ENCODE assay signal across 8 mouse cellular contexts in the genomic region with DNA sequence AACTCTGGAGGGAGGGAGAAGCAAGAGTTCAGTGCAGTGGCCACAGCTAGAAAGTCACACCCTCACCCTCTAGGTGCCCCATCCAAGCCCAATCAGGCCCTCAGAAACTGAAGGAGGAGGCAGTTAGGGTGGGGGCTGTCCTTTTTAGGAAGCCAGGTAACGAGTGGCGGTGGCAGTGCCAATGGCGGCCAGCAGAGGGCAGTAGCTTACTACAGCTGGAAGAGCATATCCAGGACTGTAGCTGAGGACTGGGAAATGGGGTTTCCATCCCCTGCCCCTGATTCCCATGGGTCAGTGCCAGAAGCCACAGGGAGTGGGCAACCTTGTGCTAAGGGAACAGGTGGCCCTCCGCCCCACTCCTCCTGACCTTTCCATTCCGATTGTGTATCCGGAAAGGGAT. TPM values are rescaled to one million over a fixed set of nuclear protein-coding genes. Genes with fewer than 3 reads are reported as not detected.
A peak's percentile ranks its signal among the peaks of the same experiment; 100 is the strongest.
DNase-seq lines count a peak whose midpoint lies in the region; ATAC-seq and TF ChIP-seq lines count a peak whose summit lies in the region.

No protein-coding gene starts in this region.

- H3K4me2 ChIP-seq in CH12.LX (ENCODE audit: insufficient read depth, low read depth, poor library complexity, severe bottlenecking), result peak overlapping the region; percentile 44; the same call in 1 of the 2 replicates
- H3K4me2 ChIP-seq in heart, postnatal 0 days (ENCODE audit: low read depth, low read length), result no peak overlapping the region
- no peak overlapping the region for H3K4me2 ChIP-seq in liver, postnatal 0 days (ENCODE audit: low read depth, low read length)
- H3K4me2 ChIP-seq in neural tube, embryonic 14.5 days (ENCODE audit: low read depth, low read length), result no peak overlapping the region

- TF ChIP-seq EP300 in CH12.LX (IDR thresholded peaks at IDR 0.05; ENCODE audit: low read length), result no peak
- TF ChIP-seq EP300 in heart, postnatal 0 days (IDR thresholded peaks at IDR 0.05; ENCODE audit: low read depth), result no peak
- no peak for TF ChIP-seq EP300 in liver, postnatal 0 days (IDR thresholded peaks at IDR 0.05; ENCODE audit: low read depth)

- no peaks in the 10 kb centered on the region for H3K27me3 ChIP-seq in CH12.LX (replicated peaks)
- H3K27me3 ChIP-seq in forebrain, embryonic 10.5 days (ENCODE audit: poor library complexity, severe bottlenecking), result peaks cover 8% of the 10 kb centered on the region; the same call in 1 of the 2 replicates
- no peaks in the 10 kb centered on the region for H3K27me3 ChIP-seq in heart, postnatal 0 days (ENCODE audit: control insufficient read depth, insufficient read depth, low read length)
- H3K27me3 ChIP-seq in liver, postnatal 0 days (ENCODE audit: insufficient read depth, low read length), result no peaks in the 10 kb centered on the region
- no peaks in the 10 kb centered on the region for H3K27me3 ChIP-seq in neural tube, embryonic 14.5 days (ENCODE audit: control insufficient read depth, insufficient read depth, low read length)
- no peaks in the 10 kb centered on the region for H3K27me3 ChIP-seq in testis, adult 2 months (ENCODE audit: control insufficient read depth, insufficient read depth, low read length)

- H3K36me3 ChIP-seq in CH12.LX (replicated peaks in 1 of 2; ENCODE audit: control insufficient read depth in 1 of 2, insufficient read depth in 1 of 2, low read length in 1 of 2), result peaks cover 37 to 66% of the 10 kb centered on the region in 2 experiments
- peaks cover 64% of the 10 kb centered on the region for H3K36me3 ChIP-seq in forebrain, embryonic 10.5 days (replicated peaks)
- H3K36me3 ChIP-seq in heart, postnatal 0 days (replicated peaks; ENCODE audit: control insufficient read depth, insufficient read depth, low read length), result peaks cover 56% of the 10 kb centered on the region
- H3K36me3 ChIP-seq in liver, postnatal 0 days (replicated peaks; ENCODE audit: insufficient read depth, low read length), result peaks cover 18% of the 10 kb centered on the region
- peaks cover 55% of the 10 kb centered on the region for H3K36me3 ChIP-seq in neural tube, embryonic 14.5 days (ENCODE audit: control insufficient read depth, insufficient read depth, low read length)
- no peaks in the 10 kb centered on the region for H3K36me3 ChIP-seq in testis, adult 2 months (ENCODE audit: control insufficient read depth, insufficient read depth, low read length)

- DNase-seq in CH12.LX (ENCODE audit: extremely low read depth), result peak; percentile 92
- peak; percentile 87 for DNase-seq in brain, embryonic 14.5 days (ENCODE audit: low read depth)
- peak; percentile 85 for DNase-seq in forebrain, embryonic 10.5 days (ENCODE audit: extremely low spot score, low spot score)
- DNase-seq in heart, postnatal 0 days (ENCODE audit: low spot score), result peak; percentile 69
- DNase-seq in kidney, postnatal 25 days, result peak; percentile 85 to 94
- peak; percentile 89 for DNase-seq in liver, postnatal 0 days

- H3K4me1 ChIP-seq in CH12.LX (ENCODE audit: control insufficient read depth in 1 of 2, insufficient read depth in 2 of 2), result peaks cover 39 to 62% of the 10 kb centered on the region in 2 experiments
- H3K4me1 ChIP-seq in forebrain, embryonic 10.5 days, result peaks cover 16% of the 10 kb centered on the region
- H3K4me1 ChIP-seq in heart, postnatal 0 days (ENCODE audit: control insufficient read depth, insufficient read depth), result no peaks in the 10 kb centered on the region
- peaks cover 8% of the 10 kb centered on the region; the same call in 1 of the 2 replicates for H3K4me1 ChIP-seq in liver, postnatal 0 days (ENCODE audit: insufficient read depth)
- no peaks in the 10 kb centered on the region for H3K4me1 ChIP-seq in neural tube, embryonic 14.5 days (ENCODE audit: control insufficient read depth, insufficient read depth, low read length)
- H3K4me1 ChIP-seq in testis, adult 2 months (ENCODE audit: control insufficient read depth, insufficient read depth, low read length), result no peaks in the 10 kb centered on the region; the same call in 1 of the 2 replicates

- dilution Hi-C loops in CH12.LX (cut with MboI; ENCODE audit: extremely low pct_ligation_motif_present, extremely low pct_unique_long_range_greater_than_20kb, low sequenced_read_pairs), result no loop called here

- 19% methylated on average over 6 of the region's 6 CpGs for WGBS in forebrain, embryonic 10.5 days
- WGBS in heart, postnatal 0 days, result 24% methylated on average over 6 of the region's 6 CpGs
- 27% methylated on average over 6 of the region's 6 CpGs for WGBS in liver, postnatal 0 days (ENCODE audit: insufficient replicate concordance)
- WGBS in neural tube, embryonic 14.5 days, result 16% methylated on average over 6 of the region's 6 CpGs

- no peak overlapping the region for H3K9ac ChIP-seq in CH12.LX (ENCODE audit: insufficient read depth, low read depth)
- H3K9ac ChIP-seq in heart, postnatal 0 days (replicated peaks; ENCODE audit: low read depth, low read length), result no peak overlapping the region
- H3K9ac ChIP-seq in liver, postnatal 0 days (replicated peaks), result no peak overlapping the region
- no peak overlapping the region for H3K9ac ChIP-seq in neural tube, embryonic 14.5 days (replicated peaks; ENCODE audit: low read depth, low read length)

- ATAC-seq in heart, postnatal 0 days (ENCODE audit: insufficient read depth, low read depth), result peak; percentile 72
- ATAC-seq in liver, postnatal 0 days, result peak; percentile 23; the same call in 1 of the 2 replicates
- ATAC-seq in neural tube, embryonic 14.5 days (ENCODE audit: low read depth), result peak; percentile 76

- peak; percentile 93 to 99 for TF ChIP-seq CTCF in CH12.LX (conservative IDR thresholded peaks at IDR 0.05 in 1 of 2, IDR thresholded peaks at IDR 0.05 in 1 of 2; ENCODE audit: low read depth in 2 of 2, low read length in 2 of 2)
- peak; percentile 96 for TF ChIP-seq CTCF in brain, embryonic 14.5 days (IDR thresholded peaks at IDR 0.05; ENCODE audit: borderline replicate concordance, extremely low read depth, insufficient read depth, insufficient read length)
- peak; percentile 97 for TF ChIP-seq CTCF in heart, postnatal 0 days (IDR thresholded peaks at IDR 0.05; ENCODE audit: low read depth)
- peak; percentile 98 for TF ChIP-seq CTCF in liver, postnatal 0 days (IDR thresholded peaks at IDR 0.05; ENCODE audit: low read depth)
- peak; percentile 91 for TF ChIP-seq CTCF in testis, adult 2 months (IDR thresholded peaks at IDR 0.05; ENCODE audit: control insufficient read depth, insufficient read depth, insufficient replicate concordance, low read depth, low read length)

- no peaks in the 10 kb centered on the region for H3K9me3 ChIP-seq in CH12.LX (replicated peaks; ENCODE audit: low read length)
- no peaks in the 10 kb centered on the region for H3K9me3 ChIP-seq in forebrain, embryonic 10.5 days
- H3K9me3 ChIP-seq in heart, postnatal 0 days (replicated peaks; ENCODE audit: control insufficient read depth, low read length), result no peaks in the 10 kb centered on the region
- H3K9me3 ChIP-seq in liver, postnatal 0 days (ENCODE audit: low read length), result no peaks in the 10 kb centered on the region
- H3K9me3 ChIP-seq in neural tube, embryonic 14.5 days (ENCODE audit: control insufficient read depth, low read length), result no peaks in the 10 kb centered on the region

- peak; percentile 98 for TF ChIP-seq RAD21 in CH12.LX (IDR thresholded peaks at IDR 0.05; ENCODE audit: low read depth, low read length)

- TF ChIP-seq POLR2A in CH12.LX (IDR thresholded peaks at IDR 0.05; ENCODE audit: low read depth, low read length), result no peak
- TF ChIP-seq POLR2A in brain, embryonic 14.5 days (IDR thresholded peaks at IDR 0.05; ENCODE audit: borderline replicate concordance, extremely low read depth, insufficient read depth, insufficient read length, poor library complexity, severe bottlenecking), result no peak
- TF ChIP-seq POLR2A in testis, adult 2 months (IDR thresholded peaks at IDR 0.05; ENCODE audit: control insufficient read depth, low read depth, low read length), result no peak

- in situ Hi-C loops in CH12.LX (cut with MboI; ENCODE audit: low pct_ligation_motif_present, low pct_unique_long_range_greater_than_20kb, low sequenced_read_pairs), result loop anchor here (5.0 to 10.0 kb wide), 2 partner anchors 36 to 189 kb away; no protein-coding TSS in a partner anchor

- H3K4me3 ChIP-seq in CH12.LX (replicated peaks in 1 of 3; ENCODE audit: low read depth in 2 of 3, low read length in 2 of 3, poor library complexity in 1 of 3), result no peak overlapping the region
- no peak overlapping the region for H3K4me3 ChIP-seq in forebrain, embryonic 10.5 days
- H3K4me3 ChIP-seq in heart, postnatal 0 days (ENCODE audit: low read depth, low read length), result no peak overlapping the region
- H3K4me3 ChIP-seq in liver, postnatal 0 days (ENCODE audit: low read depth, low read length), result no peak overlapping the region
- H3K4me3 ChIP-seq in neural tube, embryonic 14.5 days (ENCODE audit: low read depth, low read length), result no peak overlapping the region
- no peak overlapping the region for H3K4me3 ChIP-seq in testis, adult 2 months (ENCODE audit: control insufficient read depth, low read depth, low read length)

- peak overlapping the region; percentile 67 for H3K27ac ChIP-seq in CH12.LX (ENCODE audit: insufficient read depth, low read depth)
- H3K27ac ChIP-seq in forebrain, embryonic 10.5 days, result peak overlapping the region; percentile 53
- H3K27ac ChIP-seq in heart, postnatal 0 days (ENCODE audit: low read depth), result no peak overlapping the region
- H3K27ac ChIP-seq in liver, postnatal 0 days (ENCODE audit: low read depth), result 0 out of 2 replicates have a peak overlapping the region, but pooled peaks have one; percentile 22
- no peak overlapping the region for H3K27ac ChIP-seq in neural tube, embryonic 14.5 days (ENCODE audit: low read depth, low read length)
- no peak overlapping the region for H3K27ac ChIP-seq in testis, adult 2 months (ENCODE audit: control insufficient read depth, insufficient read depth, low read depth, low read length)

- no peaks in the 10 kb centered on the region for H3K79me2 ChIP-seq in CH12.LX (replicated peaks; ENCODE audit: control insufficient read depth, extremely low read depth, insufficient read depth, poor library complexity, severe bottlenecking)

RNA-seq across cellular contexts. Expression of gene Timm22, which starts 49.5 kb away (rescaled TPM):
- total RNA-seq in CH12.LX (2012; rRNA removed) (53.8 and 65.2 TPM in 2 replicates), CH12.LX (2014; rRNA removed) (81.4 and 81.5 TPM in 2 replicates)
- polyA plus RNA-seq in CH12.LX (2012; ENCODE audit: insufficient read length, low read depth), result 44.6 and 62.5 TPM in 2 replicates
- 32.5 and 36.8 TPM in 2 replicates for polyA plus RNA-seq in brain, embryonic 14.5 days (2012; rRNA removed)
- polyA plus RNA-seq in forebrain, embryonic 10.5 days (2016; fragmentation: Nextera tagmentation; extraction: Ambion mirVana), result 127 and 128 TPM in 2 replicates
- total RNA-seq in heart, postnatal 0 days (2014; rRNA removed; ENCODE audit: low replicate concordance), result 20.1 and 42.8 TPM in 2 replicates
- polyA plus RNA-seq in heart, postnatal 0 days (2015; fragmentation: Nextera tagmentation; extraction: Ambion mirVana), result 90.5 and 99.9 TPM in 2 replicates
- polyA plus RNA-seq in liver, postnatal 0 days (2015; fragmentation: Nextera tagmentation; extraction: Ambion mirVana), result 35.0 and 38.4 TPM in 2 replicates
- 114 and 116 TPM in 2 replicates for polyA plus RNA-seq in neural tube, embryonic 14.5 days (2014; fragmentation: Nextera tagmentation; extraction: Ambion mirVana)
- 7.5 and 8.6 TPM in 2 replicates for polyA plus RNA-seq in testis, adult 2 months (2012; rRNA removed)

RNA-seq across cellular contexts. Expression of gene Nxn, which starts 57.3 kb away (rescaled TPM):
- 16.5 and 19.2 TPM in 2 replicates for total RNA-seq in CH12.LX (2012; rRNA removed)
- total RNA-seq in CH12.LX (2014; rRNA removed), result 12.9 and 15.3 TPM in 2 replicates
- 24.8 and 25.0 TPM in 2 replicates for polyA plus RNA-seq in CH12.LX (2012; ENCODE audit: insufficient read length, low read depth)
- 33.9 and 40.9 TPM in 2 replicates for polyA plus RNA-seq in brain, embryonic 14.5 days (2012; rRNA removed)
- polyA plus RNA-seq in forebrain, embryonic 10.5 days (2016; fragmentation: Nextera tagmentation; extraction: Ambion mirVana), result 55.4 and 62.3 TPM in 2 replicates
- total RNA-seq in heart, postnatal 0 days (2014; rRNA removed; ENCODE audit: low replicate concordance), result 35.6 and 50.7 TPM in 2 replicates
- 10.6 TPM in 2 replicates for polyA plus RNA-seq in heart, postnatal 0 days (2015; fragmentation: Nextera tagmentation; extraction: Ambion mirVana)
- polyA plus RNA-seq in liver, postnatal 0 days (2015; fragmentation: Nextera tagmentation; extraction: Ambion mirVana), result 2.5 and 2.6 TPM in 2 replicates
- 23.5 and 34.7 TPM in 2 replicates for polyA plus RNA-seq in neural tube, embryonic 14.5 days (2014; fragmentation: Nextera tagmentation; extraction: Ambion mirVana)
- polyA plus RNA-seq in testis, adult 2 months (2012; rRNA removed), result 83.2 and 84.0 TPM in 2 replicates

Comparison
In these comparisons a context has a peak if more than half of its experiments do, and no peak if none do; other contexts are left out.
1. H3K27ac ChIP-seq: peak in CH12.LX (single experiment), forebrain, embryonic 10.5 days (single experiment) and liver, postnatal 0 days (single experiment); none in heart, postnatal 0 days (single experiment), neural tube, embryonic 14.5 days (single experiment) and testis, adult 2 months (single experiment).
2. ATAC-seq: peak in every context shown above with its lines; median percentile 76 in neural tube, embryonic 14.5 days; 72 in heart, postnatal 0 days; 23 in liver, postnatal 0 days.
3. Peak in every context shown above with its lines, with median percentiles within 50 percentile points of each other: DNase-seq and CTCF ChIP-seq.